Mouse (Mus musculus) neural tube, embryonic 15.5 days (tissue): ENCODE data around the gene Dchs2. TPM values are rescaled to one million over a fixed set of nuclear protein-coding genes. Genes with fewer than 3 reads are reported as not detected.

Experiments
- ATAC-seq: fragments of 200-750 bp; cut with Nextera tagmentation; 2 replicates; pipeline ENCODE4 v1.8.0; 2017; ENCODE audit warnings: mild to moderate bottlenecking, moderate TSS enrichment, moderate library complexity; ENCODE audit not compliant: low FRiP score
- H3K27ac ChIP-seq: fragments of 300-500 bp; sonication (generic); replicated peaks from 2 replicates; pipeline ENCODE4 v1.5.1; 2015; ENCODE audit warnings: mild to moderate bottlenecking, inconsistent platforms
- H3K27me3 ChIP-seq: fragments of 300-500 bp; sonication (generic); replicated peaks from 2 replicates; pipeline ENCODE4 v1.6.1; 2015; ENCODE audit warnings: inconsistent platforms
- H3K36me3 ChIP-seq: fragments of 300-500 bp; sonication (generic); 2 replicates; pipeline ENCODE4 v1.6.1; 2015; ENCODE audit warnings: inconsistent platforms
- H3K4me1 ChIP-seq: fragments of 300-500 bp; sonication (generic); 2 replicates; pipeline ENCODE4 v1.6.1; 2015; ENCODE audit warnings: inconsistent platforms
- H3K4me2 ChIP-seq: fragments of 300-500 bp; sonication (generic); 2 replicates; pipeline ENCODE4 v1.6.1; 2015; ENCODE audit warnings: inconsistent platforms, mild to moderate bottlenecking, moderate library complexity
- H3K4me3 ChIP-seq: fragments of 300-500 bp; sonication (generic); replicated peaks from 2 replicates; pipeline ENCODE4 v1.5.1; 2015; ENCODE audit warnings: mild to moderate bottlenecking, inconsistent platforms
- H3K9ac ChIP-seq: fragments of 300-500 bp; sonication (generic); replicated peaks from 2 replicates; pipeline ENCODE4 v1.6.1; 2015; ENCODE audit warnings: mild to moderate bottlenecking, inconsistent platforms
- H3K9me3 ChIP-seq: fragments of 300-500 bp; sonication (generic); replicated peaks from 2 replicates; pipeline ENCODE4 v1.6.1; 2016; ENCODE audit warnings: inconsistent platforms
- WGBS: fragments of 180-500 bp; shearing (Covaris S2); methylation state at CpG from one replicate; pipeline ENCODE4 v1.1.7; 2015; ENCODE audit warnings: mixed read lengths; 5-methylcytosine and 5-hydroxymethylcytosine counted together
- polyA plus RNA-seq: library from polyadenylated mRNA; unstranded; fragments of >200 nt; fragmentation: Nextera tagmentation; extraction: Ambion mirVana; gene quantifications from 2 replicates; pipeline ENCODE4 v1.2.1, GENCODE M21; 2015

Dchs2 gene
- polyA plus RNA-seq = 1.1 and 1.2 TPM in 2 replicates

GRCm38 (mm10) chr3:83127726-83128448 lies at the start of gene Dchs2:
Dchs2 (plus strand) TSS chr3:83127948.
- Histone ChIP-seq H3K4me1 (peaks cover 29% of the 10 kb centered on the region), H3K27me3 (peaks cover 42% of the 10 kb centered on the region)
- under 1% methylated on average over 54 of the region's 55 CpGs for WGBS

GRCm38 (mm10) chr3:83080567-83081055 lies 47.1 kb upstream of the Dchs2 start:
- Histone ChIP-seq H3K9ac (no peak overlapping the region), H3K4me2 (peak overlapping the region; percentile 50), H3K9me3 (no peaks in the 10 kb centered on the region), H3K27me3 (no peaks in the 10 kb centered on the region), H3K27ac (no peak overlapping the region), H3K36me3 (no peaks in the 10 kb centered on the region), H3K4me1 (0 out of 2 replicates have a peak, but pooled peaks cover 3% of the 10 kb centered on the region), H3K4me3 (peak overlapping the region; percentile 8; the same call in 1 of the 2 replicates)
- peak; percentile 55; the same call in 1 of the 2 replicates for ATAC-seq
- WGBS = 5% methylated on average over 11 of the region's 11 CpGs

More at GRCm38 (mm10) chr3:83127726-83128448, at the start of gene Dchs2:
- peak within 1 kb of the TSS; percentile 62 for H3K9ac ChIP-seq
- peak within 1 kb of the TSS; percentile 59 for H3K4me3 ChIP-seq
- peak within 1 kb of the TSS; percentile 99 for H3K4me2 ChIP-seq
- H3K36me3 ChIP-seq = no peaks in the 10 kb centered on the region
- peak; percentile 40 for ATAC-seq
- H3K9me3 ChIP-seq = no peaks in the 10 kb centered on the region
- H3K27ac ChIP-seq = peak within 1 kb of the TSS; percentile 51

- H3K4me2 ChIP-seq = no peak overlapping the region
- no peak overlapping the region for H3K27ac ChIP-seq
- no peak for ATAC-seq
- H3K36me3 ChIP-seq = no peaks in the 10 kb centered on the region
- H3K4me3 ChIP-seq = no peak overlapping the region
- no peak overlapping the region for H3K9ac ChIP-seq
- H3K27me3 ChIP-seq = no peaks in the 10 kb centered on the region
- WGBS = 28% methylated on average over 6 of the region's 6 CpGs
- H3K4me1 ChIP-seq = peaks cover 30% of the 10 kb centered on the region
- no peaks in the 10 kb centered on the region for H3K9me3 ChIP-seq
These were observed 30.2 kb upstream of the Dchs2 start for GRCm38 (mm10) chr3:83097586-83097985.

DNA sequence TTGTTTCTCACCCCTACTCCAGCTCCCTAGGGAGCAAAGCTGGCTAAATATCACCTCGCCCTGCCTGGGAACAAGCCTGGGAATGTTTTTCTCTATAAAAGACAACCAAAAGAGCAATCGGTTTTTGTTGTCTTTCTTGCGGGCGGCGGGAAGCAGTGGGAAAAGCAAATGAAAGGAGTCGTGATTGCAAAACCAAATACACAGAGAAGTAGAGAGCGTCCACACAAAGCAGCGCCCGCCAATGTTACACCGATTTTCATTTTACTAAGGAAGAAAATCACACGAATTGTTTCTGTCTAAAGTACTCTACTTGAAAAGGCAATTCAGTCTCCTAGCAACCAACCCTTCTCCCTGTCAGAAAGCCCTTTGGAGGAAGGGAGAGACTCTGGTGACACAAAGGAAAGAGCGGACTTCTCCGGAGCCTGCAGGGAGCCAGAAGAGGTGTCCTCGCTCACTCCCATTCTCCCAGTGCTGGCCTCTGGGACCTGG lies 29.2 kb upstream of the Dchs2 start:
- Histone ChIP-seq H3K4me1 (peaks cover 30% of the 10 kb centered on the region), H3K9ac (0 out of 2 replicates have a peak overlapping the region, but pooled peaks have one; percentile 21), H3K27ac (peak overlapping the region; percentile 72), H3K36me3 (no peaks in the 10 kb centered on the region), H3K4me3 (peak overlapping the region; percentile 31), H3K4me2 (peak overlapping the region; percentile 61), H3K27me3 (no peaks in the 10 kb centered on the region), H3K9me3 (no peaks in the 10 kb centered on the region)
- 3% methylated on average over 14 of the region's 14 CpGs for WGBS
- ATAC-seq = peak; percentile 78

DNA sequence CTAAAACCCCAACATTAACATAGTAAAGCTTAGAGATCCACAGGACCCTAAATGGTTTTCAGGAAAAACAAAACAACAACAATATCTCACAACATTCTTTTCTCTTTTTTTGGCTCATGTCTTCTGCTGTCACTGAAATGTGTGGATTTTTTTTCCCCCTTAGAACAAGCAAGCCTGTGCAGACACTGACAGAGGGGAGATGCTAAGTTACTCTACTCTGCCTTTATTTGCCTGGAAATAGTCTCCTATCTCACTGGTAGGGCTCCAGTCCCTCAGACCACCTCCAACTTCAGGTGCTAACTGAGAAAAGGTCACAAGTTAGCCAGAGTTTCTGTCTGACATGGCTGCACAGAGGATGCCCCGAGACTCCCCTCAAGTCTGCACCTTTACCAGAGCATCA lies 28.6 kb upstream of the Dchs2 start:
- no peaks in the 10 kb centered on the region for H3K36me3 ChIP-seq
- H3K9me3 ChIP-seq = no peaks in the 10 kb centered on the region
- peak overlapping the region; percentile 31 for H3K4me3 ChIP-seq
- 0 out of 2 replicates have a peak overlapping the region, but pooled peaks have one; percentile 21 for H3K9ac ChIP-seq
- 82% methylated on average over 1 of the region's 1 CpGs for WGBS
- peak; percentile 29; the same call in 1 of the 2 replicates for ATAC-seq
- peak overlapping the region; percentile 72 for H3K27ac ChIP-seq
- H3K4me2 ChIP-seq = peak overlapping the region; percentile 61
- H3K27me3 ChIP-seq = no peaks in the 10 kb centered on the region
- H3K4me1 ChIP-seq = peaks cover 30% of the 10 kb centered on the region

GRCm38 (mm10) chr3:83099651-83100050 lies 28.1 kb upstream of the Dchs2 start:
- H3K4me3 ChIP-seq = no peak overlapping the region
- H3K9me3 ChIP-seq = no peaks in the 10 kb centered on the region
- 0 out of 2 replicates have a peak overlapping the region, but pooled peaks have one; percentile 72 for H3K27ac ChIP-seq
- no peak overlapping the region for H3K9ac ChIP-seq
- H3K27me3 ChIP-seq = no peaks in the 10 kb centered on the region
- H3K36me3 ChIP-seq = no peaks in the 10 kb centered on the region
- no peak overlapping the region for H3K4me2 ChIP-seq
- ATAC-seq = no peak
- WGBS = 41% methylated on average over 6 of the region's 6 CpGs
- H3K4me1 ChIP-seq = peaks cover 30% of the 10 kb centered on the region

DNA sequence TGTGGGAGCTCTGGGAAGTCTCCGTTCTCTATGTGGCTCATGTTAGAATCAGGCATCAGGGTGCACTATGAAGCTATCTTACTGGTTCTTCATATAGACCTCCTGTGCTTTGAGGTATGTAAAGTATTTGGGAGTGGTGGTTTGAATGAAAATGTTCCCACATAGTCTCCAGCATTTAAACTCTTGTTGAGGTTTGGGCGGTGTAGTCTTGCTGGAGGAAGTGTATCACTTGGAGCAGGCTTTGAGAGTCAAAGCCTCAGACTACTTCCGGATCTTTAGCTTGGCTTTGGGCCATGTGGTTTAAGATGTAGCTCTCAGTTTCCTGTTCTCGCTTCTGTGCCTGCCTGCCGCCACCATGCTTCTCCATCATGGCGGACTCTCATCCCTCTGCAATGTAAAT lies 25.5 kb upstream of the Dchs2 start:
- no peak overlapping the region for H3K27ac ChIP-seq
- no peaks in the 10 kb centered on the region for H3K36me3 ChIP-seq
- no peak overlapping the region for H3K9ac ChIP-seq
- no peak overlapping the region for H3K4me3 ChIP-seq
- 93% methylated on average over 6 of the region's 6 CpGs for WGBS
- peaks cover 27% of the 10 kb centered on the region for H3K4me1 ChIP-seq
- no peak for ATAC-seq
- no peaks in the 10 kb centered on the region for H3K9me3 ChIP-seq
- no peaks in the 10 kb centered on the region for H3K27me3 ChIP-seq
- H3K4me2 ChIP-seq = no peak overlapping the region

DNA sequence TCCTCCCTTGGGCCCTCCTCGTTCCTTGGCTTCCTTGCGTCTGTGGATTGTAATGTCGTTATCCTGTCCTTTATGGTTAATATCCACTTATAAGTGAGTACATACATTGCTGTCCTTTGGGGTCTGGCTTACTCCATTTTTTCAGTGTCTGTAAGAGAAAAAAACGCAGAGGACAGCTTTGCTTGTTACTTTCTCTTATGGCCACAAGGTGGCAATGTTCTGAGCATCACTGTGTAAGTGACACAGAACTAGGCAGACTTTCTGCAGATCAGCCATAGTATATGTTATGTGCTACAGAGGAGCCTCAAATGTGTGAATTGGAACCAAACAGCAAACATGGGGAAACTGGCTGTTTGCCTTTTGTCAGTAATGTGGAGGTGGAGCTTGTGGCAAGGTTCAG lies 17.6 kb upstream of the Dchs2 start:
- no peak overlapping the region for H3K27ac ChIP-seq
- WGBS = 27% methylated on average over 4 of the region's 4 CpGs
- H3K9me3 ChIP-seq = no peaks in the 10 kb centered on the region
- H3K36me3 ChIP-seq = no peaks in the 10 kb centered on the region
- H3K9ac ChIP-seq = no peak overlapping the region
- peak; percentile 42; the same call in 1 of the 2 replicates for ATAC-seq
- H3K4me2 ChIP-seq = no peak overlapping the region
- H3K27me3 ChIP-seq = no peaks in the 10 kb centered on the region
- H3K4me1 ChIP-seq = peaks cover 24% of the 10 kb centered on the region
- no peak overlapping the region for H3K4me3 ChIP-seq

DNA sequence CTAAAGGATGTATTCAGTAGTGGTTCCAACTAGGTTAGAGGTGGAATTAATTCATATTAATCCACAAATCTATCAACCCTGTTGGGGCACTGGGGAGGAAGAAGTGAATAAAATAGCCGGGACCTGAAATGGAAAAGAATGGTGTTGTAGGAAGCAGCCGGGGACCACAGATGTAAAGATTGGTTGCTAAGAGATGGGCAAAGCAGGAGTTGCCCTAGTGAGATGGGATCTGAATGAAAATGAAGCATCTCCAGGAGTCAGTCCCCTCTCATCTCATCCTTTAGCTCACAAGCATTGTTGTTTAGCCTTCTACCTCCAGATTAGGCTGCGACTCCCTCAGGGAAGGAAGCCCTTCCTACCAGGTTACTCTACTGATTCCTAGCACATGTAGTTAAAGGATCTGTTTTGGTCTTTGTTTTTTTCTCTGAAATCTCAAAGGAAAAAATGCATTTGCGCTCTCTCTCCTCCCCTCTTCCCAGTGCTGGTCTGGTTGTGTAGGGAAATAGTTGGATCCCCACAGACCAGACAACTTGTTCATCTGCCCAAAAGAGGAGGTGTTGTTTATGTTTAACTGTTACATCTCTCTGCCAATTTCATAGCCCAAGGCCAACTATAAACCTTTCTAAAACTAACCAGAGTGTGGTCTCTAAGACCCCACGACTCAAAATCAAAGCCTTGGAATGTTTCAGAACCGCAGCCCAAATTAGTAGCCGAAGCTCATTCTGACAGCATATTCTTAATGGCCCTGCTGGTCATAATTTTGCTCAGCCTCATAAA lies 16.1 kb upstream of the Dchs2 start:
- Histone ChIP-seq H3K4me2 (no peak overlapping the region), H3K4me3 (no peak overlapping the region), H3K9ac (no peak overlapping the region), H3K4me1 (peaks cover 25% of the 10 kb centered on the region), H3K36me3 (no peaks in the 10 kb centered on the region), H3K9me3 (no peaks in the 10 kb centered on the region), H3K27ac (no peak overlapping the region), H3K27me3 (no peaks in the 10 kb centered on the region)
- no peak for ATAC-seq
- 23% methylated on average over 7 of the region's 7 CpGs for WGBS

GRCm38 (mm10) chr3:83112869-83113268 lies 14.9 kb upstream of the Dchs2 start:
- no peak overlapping the region for H3K9ac ChIP-seq
- H3K27ac ChIP-seq = no peak overlapping the region
- H3K36me3 ChIP-seq = no peaks in the 10 kb centered on the region
- H3K27me3 ChIP-seq = no peaks in the 10 kb centered on the region
- 11% methylated on average over 3 of the region's 3 CpGs for WGBS
- ATAC-seq = peak; percentile 58
- peaks cover 25% of the 10 kb centered on the region for H3K4me1 ChIP-seq
- H3K9me3 ChIP-seq = no peaks in the 10 kb centered on the region
- H3K4me3 ChIP-seq = no peak overlapping the region
- peak overlapping the region; percentile 11; the same call in 1 of the 2 replicates for H3K4me2 ChIP-seq

DNA sequence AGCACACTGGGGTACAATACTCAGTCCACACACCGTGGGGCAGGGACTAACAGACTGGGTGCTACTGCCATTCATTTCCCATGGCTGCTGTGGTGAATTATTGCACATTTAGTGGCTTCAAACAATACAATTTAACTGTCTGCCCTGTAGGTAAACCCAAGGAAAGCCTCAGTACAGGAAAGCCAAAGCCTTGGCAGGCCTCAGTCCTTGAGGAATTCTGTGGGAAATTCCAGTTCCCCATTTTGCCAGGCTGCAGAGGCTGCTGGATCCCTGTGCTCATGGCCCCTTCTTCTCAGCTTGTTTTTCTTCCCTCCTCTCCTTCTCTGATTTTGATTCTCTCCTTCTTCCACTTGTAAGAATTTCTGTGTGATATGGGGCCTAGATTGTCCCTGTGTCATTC lies 12.8 kb upstream of the Dchs2 start:
- WGBS = 19% methylated on average over 1 of the region's 1 CpGs
- no peak overlapping the region for H3K4me2 ChIP-seq
- H3K36me3 ChIP-seq = no peaks in the 10 kb centered on the region
- H3K27ac ChIP-seq = no peak overlapping the region
- ATAC-seq = no peak
- no peak overlapping the region for H3K4me3 ChIP-seq
- H3K27me3 ChIP-seq = no peaks in the 10 kb centered on the region
- H3K9ac ChIP-seq = no peak overlapping the region
- peaks cover 25% of the 10 kb centered on the region for H3K4me1 ChIP-seq
- no peaks in the 10 kb centered on the region for H3K9me3 ChIP-seq
